Mouse (Mus musculus): Measurements from ENCODE around the gene Trio. TPM values are rescaled to one million over a fixed set of nuclear protein-coding genes. Genes with fewer than 3 reads are reported as not detected.

Gene Trio
- polyA plus RNA-seq, 1 experiment from 2014 or later = 31.2 TPM

- H3K4me1 ChIP-seq (ENCODE audit: control insufficient read depth, insufficient read depth, low read length) = peaks cover 25% of the 10 kb centered on the region
Observed at GRCm38 (mm10) chr15:27920751-27921150, 104.9 kb downstream of the Trio start.

GRCm38 (mm10) chr15:27919540-27919939, 106.1 kb downstream of the Trio start:
- Histone ChIP-seq H3K9ac (ENCODE audit: low read length) (no peak overlapping the region), H3K36me3 (ENCODE audit: control insufficient read depth, insufficient read depth, low read length) (no peaks in the 10 kb centered on the region), H3K9me3 (ENCODE audit: control insufficient read depth, low read length) (no peaks in the 10 kb centered on the region), H3K4me3 (ENCODE audit: low read depth, low read length) (no peak overlapping the region), H3K4me2 (ENCODE audit: low read depth) (no peak overlapping the region), H3K4me1 (ENCODE audit: control insufficient read depth, insufficient read depth, low read length) (peaks cover 17% of the 10 kb centered on the region; the same call in 1 of the 2 replicates), H3K27ac (ENCODE audit: low read depth, low read length) (no peak overlapping the region), H3K27me3 (ENCODE audit: control insufficient read depth, insufficient read depth, low read length) (no peaks in the 10 kb centered on the region)
- peak; percentile 64; the same call in 1 of the 2 replicates for ATAC-seq (ENCODE audit: insufficient read depth, low FRiP score, low TSS enrichment)
- peak; percentile 63 for DNase-seq (ENCODE audit: low spot score)
- 23% methylated on average over 5 of the region's 5 CpGs for WGBS

More at GRCm38 (mm10) chr15:27920751-27921150, 104.9 kb downstream of the Trio start:
- Histone ChIP-seq H3K27me3 (ENCODE audit: control insufficient read depth, insufficient read depth, low read length) (no peaks in the 10 kb centered on the region), H3K4me2 (ENCODE audit: low read depth) (no peak overlapping the region), H3K27ac (ENCODE audit: low read depth, low read length) (no peak overlapping the region), H3K36me3 (ENCODE audit: control insufficient read depth, insufficient read depth, low read length) (no peaks in the 10 kb centered on the region), H3K4me3 (ENCODE audit: low read depth, low read length) (no peak overlapping the region), H3K9me3 (ENCODE audit: control insufficient read depth, low read length) (no peaks in the 10 kb centered on the region), H3K9ac (ENCODE audit: low read length) (no peak overlapping the region)
- 74% methylated on average over 3 of the region's 3 CpGs for WGBS
- DNase-seq (ENCODE audit: low spot score) (no peak), ATAC-seq (ENCODE audit: insufficient read depth, low FRiP score, low TSS enrichment) (no peak)

- Histone ChIP-seq H3K4me2 (ENCODE audit: low read depth) (no peak overlapping the region), H3K27ac (ENCODE audit: low read depth, low read length) (no peak overlapping the region), H3K27me3 (ENCODE audit: control insufficient read depth, insufficient read depth, low read length) (no peaks in the 10 kb centered on the region), H3K9ac (ENCODE audit: low read length) (no peak overlapping the region), H3K4me1 (ENCODE audit: control insufficient read depth, insufficient read depth, low read length) (peaks cover 13% of the 10 kb centered on the region; the same call in 1 of the 2 replicates), H3K4me3 (ENCODE audit: low read depth, low read length) (no peak overlapping the region), H3K36me3 (ENCODE audit: control insufficient read depth, insufficient read depth, low read length) (no peaks in the 10 kb centered on the region), H3K9me3 (ENCODE audit: control insufficient read depth, low read length) (no peaks in the 10 kb centered on the region)
- ATAC-seq (ENCODE audit: insufficient read depth, low FRiP score, low TSS enrichment) (no peak), DNase-seq (ENCODE audit: low spot score) (no peak)
- WGBS = 77% methylated on average over 9 of the region's 9 CpGs
Observed at GRCm38 (mm10) chr15:27918798-27919197, 106.8 kb downstream of the Trio start.

GRCm38 (mm10) chr15:27916204-27916603, 109.4 kb downstream of the Trio start:
- Histone ChIP-seq H3K9ac (ENCODE audit: low read length) (no peak overlapping the region), H3K4me3 (ENCODE audit: low read depth, low read length) (no peak overlapping the region), H3K9me3 (ENCODE audit: control insufficient read depth, low read length) (no peaks in the 10 kb centered on the region), H3K27ac (ENCODE audit: low read depth, low read length) (no peak overlapping the region), H3K27me3 (ENCODE audit: control insufficient read depth, insufficient read depth, low read length) (no peaks in the 10 kb centered on the region), H3K36me3 (ENCODE audit: control insufficient read depth, insufficient read depth, low read length) (no peaks in the 10 kb centered on the region), H3K4me2 (ENCODE audit: low read depth) (no peak overlapping the region), H3K4me1 (ENCODE audit: control insufficient read depth, insufficient read depth, low read length) (no peaks in the 10 kb centered on the region)
- DNase-seq (ENCODE audit: low spot score) = no peak
- WGBS = 70% methylated on average over 4 of the region's 4 CpGs
- no peak for ATAC-seq (ENCODE audit: insufficient read depth, low FRiP score, low TSS enrichment)

GRCm38 (mm10) chr15:27913013-27913412, 112.6 kb downstream of the Trio start:
- no peaks in the 10 kb centered on the region for H3K36me3 ChIP-seq (ENCODE audit: control insufficient read depth, insufficient read depth, low read length)

GRCm38 (mm10) chr15:27911196-27911595, 114.5 kb downstream of the Trio start:
- H3K9ac ChIP-seq (ENCODE audit: low read length) = no peak overlapping the region
- 91% methylated on average over 9 of the region's 9 CpGs for WGBS
- H3K4me2 ChIP-seq (ENCODE audit: low read depth) = no peak overlapping the region
- no peak overlapping the region for H3K4me3 ChIP-seq (ENCODE audit: low read depth, low read length)
- H3K27ac ChIP-seq (ENCODE audit: low read depth, low read length) = no peak overlapping the region
- no peaks in the 10 kb centered on the region for H3K4me1 ChIP-seq (ENCODE audit: control insufficient read depth, insufficient read depth, low read length)
- no peak for ATAC-seq (ENCODE audit: insufficient read depth, low FRiP score, low TSS enrichment)
- H3K9me3 ChIP-seq (ENCODE audit: control insufficient read depth, low read length) = no peaks in the 10 kb centered on the region
- H3K27me3 ChIP-seq (ENCODE audit: control insufficient read depth, insufficient read depth, low read length) = no peaks in the 10 kb centered on the region
- no peak for DNase-seq (ENCODE audit: low spot score)
- H3K36me3 ChIP-seq (ENCODE audit: control insufficient read depth, insufficient read depth, low read length) = no peaks in the 10 kb centered on the region

More at GRCm38 (mm10) chr15:27913013-27913412, 112.6 kb downstream of the Trio start:
- H3K9me3 ChIP-seq (ENCODE audit: control insufficient read depth, low read length) = no peaks in the 10 kb centered on the region
- H3K9ac ChIP-seq (ENCODE audit: low read length) = no peak overlapping the region
- no peaks in the 10 kb centered on the region for H3K27me3 ChIP-seq (ENCODE audit: control insufficient read depth, insufficient read depth, low read length)
- no peaks in the 10 kb centered on the region for H3K4me1 ChIP-seq (ENCODE audit: control insufficient read depth, insufficient read depth, low read length)
- DNase-seq (ENCODE audit: low spot score) = no peak
- no peak overlapping the region for H3K4me2 ChIP-seq (ENCODE audit: low read depth)
- WGBS = 86% methylated on average over 3 of the region's 3 CpGs
- no peak overlapping the region for H3K4me3 ChIP-seq (ENCODE audit: low read depth, low read length)
- H3K27ac ChIP-seq (ENCODE audit: low read depth, low read length) = no peak overlapping the region
- no peak for ATAC-seq (ENCODE audit: insufficient read depth, low FRiP score, low TSS enrichment)

- Histone ChIP-seq H3K4me1 (ENCODE audit: control insufficient read depth, insufficient read depth, low read length) (no peaks in the 10 kb centered on the region), H3K4me3 (ENCODE audit: low read depth, low read length) (no peak overlapping the region), H3K9ac (ENCODE audit: low read length) (no peak overlapping the region), H3K36me3 (ENCODE audit: control insufficient read depth, insufficient read depth, low read length) (no peaks in the 10 kb centered on the region), H3K27ac (ENCODE audit: low read depth, low read length) (no peak overlapping the region), H3K27me3 (ENCODE audit: control insufficient read depth, insufficient read depth, low read length) (no peaks in the 10 kb centered on the region), H3K9me3 (ENCODE audit: control insufficient read depth, low read length) (no peaks in the 10 kb centered on the region), H3K4me2 (ENCODE audit: low read depth) (no peak overlapping the region)
- ATAC-seq (ENCODE audit: insufficient read depth, low FRiP score, low TSS enrichment) (no peak), DNase-seq (ENCODE audit: low spot score) (no peak)
- 90% methylated on average over 7 of the region's 7 CpGs for WGBS
Observed at GRCm38 (mm10) chr15:27910179-27910578, 115.5 kb downstream of the Trio start.

GRCm38 (mm10) chr15:27907649-27908048, 118.0 kb downstream of the Trio start:
- Histone ChIP-seq H3K27ac (ENCODE audit: low read depth, low read length) (no peak overlapping the region), H3K4me2 (ENCODE audit: low read depth) (no peak overlapping the region), H3K4me1 (ENCODE audit: control insufficient read depth, insufficient read depth, low read length) (peaks cover 3% of the 10 kb centered on the region; the same call in 1 of the 2 replicates), H3K9ac (ENCODE audit: low read length) (no peak overlapping the region), H3K27me3 (ENCODE audit: control insufficient read depth, insufficient read depth, low read length) (no peaks in the 10 kb centered on the region), H3K4me3 (ENCODE audit: low read depth, low read length) (no peak overlapping the region), H3K9me3 (ENCODE audit: control insufficient read depth, low read length) (no peaks in the 10 kb centered on the region), H3K36me3 (ENCODE audit: control insufficient read depth, insufficient read depth, low read length) (no peaks in the 10 kb centered on the region)
- WGBS = 58% methylated on average over 5 of the region's 5 CpGs
- no peak for DNase-seq (ENCODE audit: low spot score)
- no peak for ATAC-seq (ENCODE audit: insufficient read depth, low FRiP score, low TSS enrichment)

GRCm38 (mm10) chr15:27906409-27906808, 119.2 kb downstream of the Trio start:
- 83% methylated on average over 4 of the region's 4 CpGs for WGBS
- no peak for ATAC-seq (ENCODE audit: insufficient read depth, low FRiP score, low TSS enrichment)
- H3K36me3 ChIP-seq (ENCODE audit: control insufficient read depth, insufficient read depth, low read length) = no peaks in the 10 kb centered on the region; the same call in 1 of the 2 replicates

More at GRCm38 (mm10) chr15:27906409-27906808, 119.2 kb downstream of the Trio start:
- Histone ChIP-seq H3K27me3 (ENCODE audit: control insufficient read depth, insufficient read depth, low read length) (no peaks in the 10 kb centered on the region), H3K9ac (ENCODE audit: low read length) (no peak overlapping the region), H3K9me3 (ENCODE audit: control insufficient read depth, low read length) (no peaks in the 10 kb centered on the region), H3K27ac (ENCODE audit: low read depth, low read length) (no peak overlapping the region), H3K4me2 (ENCODE audit: low read depth) (no peak overlapping the region), H3K4me1 (ENCODE audit: control insufficient read depth, insufficient read depth, low read length) (peaks cover 3% of the 10 kb centered on the region; the same call in 1 of the 2 replicates), H3K4me3 (ENCODE audit: low read depth, low read length) (no peak overlapping the region)
- DNase-seq (ENCODE audit: low spot score) = no peak
